Mouse (Mus musculus) heart, embryonic 10.5 days (tissue): Measurements from ENCODE around the gene Fcrla. TPM values are rescaled to one million over a fixed set of nuclear protein-coding genes. Genes with fewer than 3 reads are reported as not detected.
A peak's percentile ranks its signal among the peaks of the same experiment; 100 is the strongest.

Experiments
- DNase-seq: peaks from one replicate; pipeline ENCODE4 v3.0.0-alpha.2; 2017; ENCODE audit warnings: low spot score
- H3K27ac ChIP-seq: fragments of 300-500 bp; sonication (generic); 2 replicates; pipeline ENCODE4 v1.5.1; 2016; ENCODE audit warnings: mild to moderate bottlenecking
- H3K27me3 ChIP-seq: fragments of 300-500 bp; sonication (generic); 2 replicates; pipeline ENCODE4 v1.6.1; 2016; ENCODE audit warnings: mild to moderate bottlenecking; ENCODE audit not compliant: poor library complexity, insufficient read depth, severe bottlenecking
- H3K36me3 ChIP-seq: fragments of 300-500 bp; sonication (generic); 2 replicates; pipeline ENCODE4 v1.6.1; 2016; ENCODE audit warnings: mild to moderate bottlenecking, moderate library complexity
- H3K4me1 ChIP-seq: fragments of 300-500 bp; sonication (generic); 2 replicates; pipeline ENCODE4 v1.6.1; 2016; ENCODE audit warnings: mild to moderate bottlenecking
- H3K4me3 ChIP-seq: fragments of 300-500 bp; sonication (generic); 2 replicates; pipeline ENCODE4 v1.5.1; 2016; ENCODE audit warnings: mild to moderate bottlenecking, moderate library complexity
- H3K9me3 ChIP-seq: fragments of 300-500 bp; sonication (generic); 2 replicates; pipeline ENCODE4 v1.6.1; 2016; ENCODE audit warnings: mild to moderate bottlenecking, moderate library complexity
- WGBS: fragments of 180-500 bp; shearing (Covaris S2); methylation state at CpG from one replicate; pipeline ENCODE4 v1.1.7; 2016; 5-methylcytosine and 5-hydroxymethylcytosine counted together
- polyA plus RNA-seq: library from polyadenylated mRNA; unstranded; fragments of >200 nt; fragmentation: Nextera tagmentation; extraction: Ambion mirVana; gene quantifications from 2 replicates; pipeline ENCODE4 v1.2.1, GENCODE M21; 2016

Fcrla gene
- polyA plus RNA-seq, 1 experiment from 2014 or later, result 0.08 TPM

DNA sequence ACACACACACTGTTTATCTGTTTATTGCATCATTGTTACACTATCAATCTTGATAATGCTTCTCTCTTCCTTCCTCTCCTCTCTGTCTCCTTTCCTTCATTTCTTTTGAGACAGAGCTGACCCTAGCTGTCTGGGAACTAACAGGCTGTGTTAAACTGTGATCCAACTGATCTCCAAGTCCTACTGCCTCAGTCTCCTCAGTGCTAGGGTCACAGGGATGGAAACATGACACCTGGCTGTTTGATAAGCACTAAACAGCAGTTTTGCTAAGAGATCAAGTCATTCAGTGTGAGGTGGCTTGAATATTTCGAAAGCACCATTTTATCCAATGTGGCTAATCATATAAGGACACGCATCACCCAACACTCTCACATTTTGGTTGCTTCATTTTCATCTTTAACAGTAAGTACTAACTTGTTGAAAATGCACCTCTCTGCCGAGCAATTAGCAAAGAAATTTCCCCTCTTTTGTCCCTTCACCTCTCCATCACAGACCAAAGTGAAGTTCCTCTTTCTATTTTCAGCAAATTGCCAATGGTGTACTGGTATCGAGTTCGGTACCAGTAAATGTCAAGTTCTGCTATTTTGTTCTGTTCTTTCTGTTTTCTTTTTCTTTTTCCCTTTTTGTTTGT lies 30.6 kb downstream of the Fcrla start:
- 77% methylated on average over 5 of the region's 5 CpGs for WGBS

DNA sequence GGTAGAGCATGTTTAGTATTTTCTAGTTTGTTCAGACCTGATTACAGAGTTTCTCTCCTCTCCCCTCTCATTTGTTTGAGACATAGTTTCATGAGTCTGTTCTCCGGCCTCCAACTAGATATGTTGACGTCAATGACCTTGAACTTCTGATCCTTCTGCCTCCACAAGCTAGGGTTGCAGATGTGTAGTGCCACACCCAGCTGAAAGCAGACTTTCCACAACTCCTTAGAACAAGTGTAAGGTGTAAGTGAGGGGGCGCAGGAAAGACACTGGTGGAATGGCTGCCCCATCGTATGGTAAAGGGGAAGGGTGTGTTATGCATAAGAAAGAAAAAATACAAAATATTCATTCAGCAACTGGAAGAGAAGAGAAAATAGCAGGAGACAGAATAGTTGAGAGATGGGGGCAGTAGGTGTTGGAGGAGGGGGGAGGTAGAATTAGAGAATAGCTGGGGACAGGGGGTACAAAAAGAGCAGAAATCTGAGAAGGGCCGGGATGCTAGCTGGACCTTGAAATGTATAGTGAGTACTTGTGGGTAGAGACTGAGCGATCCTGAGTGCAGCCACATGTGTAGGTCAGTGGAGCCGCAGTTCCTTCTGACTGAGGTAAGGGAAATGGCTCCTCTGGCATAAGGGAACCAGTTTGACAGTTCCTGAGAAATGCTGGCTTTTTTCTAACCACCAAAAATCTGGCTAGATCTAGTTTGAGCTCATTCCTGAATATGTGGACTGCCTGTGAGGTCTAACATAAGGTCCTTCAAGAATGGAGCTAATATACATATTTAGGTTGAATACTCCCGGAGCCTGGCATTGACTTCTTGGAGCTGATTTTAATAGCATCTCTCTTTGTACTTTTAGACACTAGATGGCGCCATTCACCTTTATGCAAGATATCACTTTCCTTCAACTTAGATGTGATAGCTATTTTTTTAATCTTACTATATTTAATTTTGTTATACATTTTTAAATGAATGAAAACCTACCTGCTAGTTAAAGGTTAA lies 32.5 kb downstream of the Fcrla start:
- WGBS, result 65% methylated on average over 9 of the region's 9 CpGs
- no peak overlapping the region for H3K27ac ChIP-seq
- H3K4me3 ChIP-seq, result no peak overlapping the region
- peaks cover 6% of the 10 kb centered on the region; the same call in 1 of the 2 replicates for H3K27me3 ChIP-seq
- no peaks in the 10 kb centered on the region for H3K4me1 ChIP-seq
- no peaks in the 10 kb centered on the region for H3K36me3 ChIP-seq
- DNase-seq, result no peak
- no peaks in the 10 kb centered on the region for H3K9me3 ChIP-seq

More for the DNA sequence above, 30.6 kb downstream of the Fcrla start:
- no peaks in the 10 kb centered on the region for H3K9me3 ChIP-seq
- H3K27ac ChIP-seq, result no peak overlapping the region
- no peak for DNase-seq
- H3K27me3 ChIP-seq, result peaks cover 6% of the 10 kb centered on the region; the same call in 1 of the 2 replicates
- no peaks in the 10 kb centered on the region for H3K36me3 ChIP-seq
- H3K4me3 ChIP-seq, result no peak overlapping the region
- H3K4me1 ChIP-seq, result no peaks in the 10 kb centered on the region

DNA sequence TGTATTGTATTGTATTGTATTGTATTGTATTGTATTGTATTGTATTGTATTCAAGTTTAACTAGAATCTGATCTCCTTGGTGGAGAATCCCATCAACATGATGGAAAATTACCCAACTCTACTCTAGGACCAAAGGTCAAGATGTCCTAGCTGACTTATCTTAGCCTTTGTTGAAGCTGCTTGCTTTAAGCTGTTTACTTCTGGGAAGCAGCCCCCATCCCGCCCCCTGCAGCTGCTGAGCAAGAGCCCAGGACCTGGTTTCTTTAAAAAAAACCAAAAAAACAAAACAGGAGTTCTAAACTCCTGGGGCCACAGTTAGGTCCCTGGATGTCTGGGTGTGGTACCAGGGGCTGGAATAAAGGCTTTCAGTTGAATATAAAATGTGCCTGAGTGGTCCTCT lies 35.1 kb downstream of the Fcrla start:
- WGBS, result 68% methylated on average over 1 of the region's 1 CpGs
- DNase-seq, result no peak
- Histone ChIP-seq H3K36me3 (no peaks in the 10 kb centered on the region), H3K27me3 (no peaks in the 10 kb centered on the region), H3K27ac (no peak overlapping the region), H3K4me3 (no peak overlapping the region), H3K4me1 (no peaks in the 10 kb centered on the region), H3K9me3 (no peaks in the 10 kb centered on the region)

DNA sequence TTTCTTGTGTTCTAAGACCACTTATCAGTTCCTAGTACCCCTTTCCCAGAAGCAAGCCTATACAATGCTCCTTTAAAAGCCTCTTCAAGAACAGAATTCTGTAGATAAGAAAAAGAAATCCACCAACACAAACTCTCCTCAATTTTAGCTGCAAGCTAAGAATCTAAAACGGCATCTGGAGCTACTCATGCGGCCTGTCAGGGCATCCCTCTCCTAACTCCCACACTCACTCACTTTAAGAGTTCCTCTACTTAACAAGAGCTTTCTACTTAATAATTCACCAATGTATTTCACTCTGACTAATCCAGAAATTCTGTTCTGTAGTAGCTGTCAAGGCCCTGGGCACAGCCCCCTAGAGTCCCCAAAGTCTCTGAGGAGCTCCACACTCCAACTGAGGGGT lies 35.7 kb downstream of the Fcrla start:
- no peaks in the 10 kb centered on the region for H3K9me3 ChIP-seq
- H3K36me3 ChIP-seq, result no peaks in the 10 kb centered on the region
- H3K4me3 ChIP-seq, result no peak overlapping the region
- no peak for DNase-seq
- H3K27me3 ChIP-seq, result no peaks in the 10 kb centered on the region
- H3K4me1 ChIP-seq, result no peaks in the 10 kb centered on the region
- WGBS, result 44% methylated on average over 2 of the region's 2 CpGs
- H3K27ac ChIP-seq, result no peak overlapping the region

DNA sequence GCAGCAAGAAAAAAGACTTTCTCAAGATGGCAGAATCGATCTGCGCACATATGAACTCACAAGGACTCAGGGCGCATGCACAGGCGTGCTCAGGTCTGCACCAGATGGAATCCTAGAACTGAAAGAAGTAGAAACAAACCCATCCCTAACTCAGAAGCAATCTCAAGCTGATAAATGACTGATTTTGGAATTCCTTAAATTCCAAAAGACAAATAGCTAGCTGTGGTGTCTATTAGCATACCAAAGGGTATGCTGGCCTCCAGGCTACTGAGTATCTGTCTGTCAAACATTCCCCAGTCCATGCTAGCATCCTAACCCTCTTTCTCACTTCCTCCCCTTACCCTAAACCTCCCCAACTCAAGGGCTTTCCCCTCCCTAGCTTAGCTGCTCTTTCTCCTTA lies 38.1 kb downstream of the Fcrla start:
- Histone ChIP-seq H3K4me1 (peaks cover 5% of the 10 kb centered on the region), H3K36me3 (no peaks in the 10 kb centered on the region), H3K9me3 (no peaks in the 10 kb centered on the region), H3K27me3 (no peaks in the 10 kb centered on the region), H3K4me3 (no peak overlapping the region), H3K27ac (no peak overlapping the region)
- WGBS, result 80% methylated on average over 4 of the region's 4 CpGs
- DNase-seq, result no peak

DNA sequence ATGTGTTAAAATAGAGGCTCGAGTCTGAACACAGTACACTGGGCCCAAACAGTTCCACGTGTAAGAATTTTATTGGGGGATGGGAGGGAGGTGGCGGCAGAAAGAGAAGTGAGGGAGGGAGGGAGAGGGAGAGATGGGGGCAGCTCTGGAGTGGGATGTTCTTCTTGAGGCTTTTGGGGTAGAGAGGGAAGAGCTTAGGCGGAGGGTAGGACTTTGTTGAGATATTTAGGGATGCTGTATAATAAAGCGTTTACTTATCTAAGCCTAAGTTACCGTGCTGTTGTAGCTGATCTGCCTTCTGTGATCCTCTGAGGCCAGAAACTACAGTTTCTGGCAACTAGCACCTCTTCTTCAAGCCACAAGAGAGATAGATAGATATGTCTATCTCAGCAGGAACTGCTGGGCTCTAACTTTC lies 41.3 kb downstream of the Fcrla start:
- 51% methylated on average over 6 of the region's 6 CpGs for WGBS
- Histone ChIP-seq H3K27ac (no peak overlapping the region), H3K9me3 (no peaks in the 10 kb centered on the region), H3K36me3 (peaks cover 7% of the 10 kb centered on the region), H3K4me3 (no peak overlapping the region), H3K27me3 (no peaks in the 10 kb centered on the region), H3K4me1 (peaks cover 15% of the 10 kb centered on the region)
- no peak for DNase-seq

DNA sequence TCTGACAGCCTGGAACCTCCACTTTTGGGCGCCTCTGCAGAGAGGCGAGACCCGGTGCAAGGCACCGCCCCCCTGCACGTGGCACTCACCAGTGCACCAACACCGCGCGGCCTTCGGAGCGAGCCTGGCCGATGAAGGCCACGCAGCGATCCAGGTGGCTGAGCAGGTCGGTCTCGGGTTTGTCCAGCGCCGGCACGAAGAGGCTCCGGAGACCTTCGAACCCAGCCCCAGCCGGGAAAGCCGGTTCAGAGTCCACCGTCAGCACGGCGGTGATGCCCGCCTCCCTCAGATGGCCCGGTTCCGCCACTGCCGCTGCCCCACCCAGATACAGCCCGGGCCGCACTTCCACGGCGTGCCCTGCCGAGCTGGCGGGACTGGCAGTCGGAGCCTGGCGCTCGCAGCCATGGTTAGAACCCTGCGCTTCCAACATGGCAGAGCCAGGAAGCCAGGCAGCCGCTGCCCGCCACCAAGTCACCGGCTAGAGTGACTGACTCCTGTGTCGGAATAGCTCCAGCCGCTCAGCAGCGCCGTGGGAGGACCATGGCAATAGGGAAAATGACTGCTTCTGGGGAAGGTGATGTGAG lies 42.3 kb downstream of the Fcrla start, which contains the start of the genes Gm26620 and Dusp12:
Gene Gm26620, plus strand, starts transcription at position 88 of the 584 bp plus-strand sequence.
Gene Dusp12, minus strand, starts transcription at position 563 of the 584 bp plus-strand sequence.
- no peaks in the 10 kb centered on the region for H3K9me3 ChIP-seq
- under 1% methylated on average over 43 of the region's 46 CpGs for WGBS
- H3K4me3 ChIP-seq, result peak within 1 kb of the TSS; percentile 91
- no peaks in the 10 kb centered on the region for H3K27me3 ChIP-seq
- peak within 1 kb of the TSS; percentile 94 for H3K27ac ChIP-seq
- H3K36me3 ChIP-seq, result peaks cover 17% of the 10 kb centered on the region
- peaks cover 15% of the 10 kb centered on the region for H3K4me1 ChIP-seq
- DNase-seq, result peak; percentile 96

DNA sequence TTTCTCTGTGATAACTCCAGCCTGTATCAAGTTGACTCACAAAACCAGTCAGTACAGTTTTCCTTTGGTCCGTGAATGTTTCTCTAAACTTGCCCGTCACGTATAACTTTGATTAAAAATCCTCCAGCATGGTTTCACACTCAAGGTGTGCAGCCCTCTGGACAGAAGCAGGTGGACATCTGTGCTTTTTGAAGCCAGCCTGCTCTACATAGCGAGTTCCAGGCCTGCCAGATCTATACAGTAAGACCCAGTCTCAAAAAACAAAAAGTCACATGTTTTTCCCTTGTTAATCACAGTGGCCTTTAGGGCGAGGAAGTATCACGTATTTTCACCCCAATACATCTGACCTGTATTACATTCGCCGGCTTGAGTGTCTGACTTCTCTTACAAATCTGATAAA lies 43.0 kb downstream of the Fcrla start:
- DNase-seq, result no peak
- Histone ChIP-seq H3K27ac (peak overlapping the region; percentile 94), H3K4me3 (peak overlapping the region; percentile 91), H3K27me3 (no peaks in the 10 kb centered on the region), H3K9me3 (no peaks in the 10 kb centered on the region), H3K36me3 (peaks cover 22% of the 10 kb centered on the region), H3K4me1 (peaks cover 15% of the 10 kb centered on the region)
- WGBS, result 28% methylated on average over 8 of the region's 8 CpGs

DNA sequence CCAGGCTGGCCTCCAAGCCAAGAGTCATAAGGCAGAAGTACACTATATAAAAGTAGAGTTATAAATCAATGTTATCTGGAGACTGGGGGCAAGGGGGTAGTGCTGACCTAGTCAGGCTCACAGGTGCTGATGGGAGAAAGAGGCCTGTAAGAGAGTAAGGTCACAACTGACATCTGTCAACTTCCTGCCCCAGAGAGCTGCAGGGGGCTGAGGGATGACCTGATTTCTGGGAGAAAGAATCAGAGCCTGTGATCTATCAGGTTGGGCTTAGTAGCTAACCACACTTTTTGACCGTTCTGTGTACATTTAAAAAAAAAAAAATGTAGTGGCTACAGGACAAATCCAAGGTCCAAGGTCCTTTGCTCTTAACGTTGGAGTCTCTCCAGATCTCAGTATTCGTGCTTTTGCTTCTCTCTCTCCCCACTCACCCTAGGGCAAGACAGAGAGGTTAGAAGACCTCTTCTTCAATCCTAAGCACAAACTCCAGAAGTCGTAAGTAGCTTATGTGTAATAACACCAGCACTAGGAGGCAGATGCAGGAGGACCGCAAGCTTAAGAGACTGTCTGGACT lies 44.4 kb downstream of the Fcrla start:
- no peak overlapping the region for H3K27ac ChIP-seq
- H3K4me3 ChIP-seq, result no peak overlapping the region
- 86% methylated on average over 5 of the region's 5 CpGs for WGBS
- H3K4me1 ChIP-seq, result peaks cover 15% of the 10 kb centered on the region
- H3K27me3 ChIP-seq, result no peaks in the 10 kb centered on the region
- no peaks in the 10 kb centered on the region for H3K9me3 ChIP-seq
- peaks cover 30% of the 10 kb centered on the region for H3K36me3 ChIP-seq
- DNase-seq, result no peak

DNA sequence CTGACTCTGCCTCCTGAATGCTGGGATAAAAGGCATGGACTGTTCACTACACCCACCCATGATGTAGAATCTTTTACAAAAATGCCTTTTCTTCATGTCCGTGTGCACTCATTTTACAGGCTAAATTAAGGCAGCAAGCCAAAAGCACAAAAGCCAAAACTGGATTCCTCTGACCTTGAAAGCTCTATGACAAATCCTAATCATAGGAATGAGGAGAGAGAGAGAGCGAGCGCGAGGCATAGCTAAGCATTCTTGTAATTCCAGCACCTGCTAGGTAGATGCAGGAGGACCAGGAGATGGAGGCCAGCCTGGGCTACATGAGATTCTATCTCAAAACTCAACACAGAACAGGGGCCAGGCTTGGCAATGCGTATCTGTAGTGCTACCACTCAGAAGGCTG lies 50.5 kb downstream of the Fcrla start:
- 77% methylated on average over 5 of the region's 5 CpGs for WGBS
- H3K9me3 ChIP-seq, result no peaks in the 10 kb centered on the region
- H3K36me3 ChIP-seq, result peaks cover 69% of the 10 kb centered on the region
- DNase-seq, result no peak
- H3K4me3 ChIP-seq, result no peak overlapping the region
- H3K27me3 ChIP-seq, result no peaks in the 10 kb centered on the region
- H3K4me1 ChIP-seq, result no peaks in the 10 kb centered on the region
- no peak overlapping the region for H3K27ac ChIP-seq

DNA sequence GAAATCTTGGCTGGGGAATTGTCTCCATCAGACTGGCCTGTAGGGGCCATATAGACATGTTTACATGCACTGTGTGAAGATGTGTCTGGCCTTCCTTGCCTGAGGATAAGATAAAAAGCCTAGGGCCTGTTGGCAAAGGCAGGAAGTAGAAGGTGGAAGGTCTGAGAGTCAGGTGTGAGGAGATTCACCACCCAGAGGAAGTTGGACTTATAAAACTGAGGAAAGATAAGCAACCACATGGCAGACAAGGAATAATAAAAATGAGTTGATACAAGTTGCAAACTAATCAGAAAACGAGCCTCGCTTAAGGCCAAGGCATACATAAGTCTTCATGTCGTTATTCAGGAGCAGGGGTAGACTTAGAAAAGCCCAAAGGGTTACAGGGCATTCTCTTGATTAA lies 51.7 kb downstream of the Fcrla start:
- WGBS, result 83% methylated on average over 3 of the region's 3 CpGs
- Histone ChIP-seq H3K4me3 (no peak overlapping the region), H3K36me3 (peaks cover 67% of the 10 kb centered on the region), H3K27me3 (no peaks in the 10 kb centered on the region), H3K9me3 (no peaks in the 10 kb centered on the region), H3K4me1 (no peaks in the 10 kb centered on the region), H3K27ac (no peak overlapping the region)
- no peak for DNase-seq

DNA sequence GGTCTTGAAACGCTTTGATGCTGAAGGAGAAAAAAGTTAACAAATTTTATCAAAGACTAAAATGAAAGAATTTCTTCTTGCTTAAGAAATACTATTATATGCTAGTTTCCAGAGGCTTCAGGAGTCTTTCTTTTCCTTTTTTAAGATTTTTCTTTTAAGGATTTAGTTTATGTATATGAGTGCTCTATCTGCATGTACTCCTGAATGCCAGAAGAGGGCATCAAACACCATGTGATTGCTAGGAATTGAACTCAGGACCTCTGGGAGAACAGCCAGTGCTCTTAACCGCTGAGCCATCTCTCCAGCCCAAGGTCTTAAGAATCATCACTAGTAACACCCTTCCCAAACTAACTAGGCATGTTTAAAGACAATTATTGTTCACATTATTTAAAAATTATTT lies 55.4 kb downstream of the Fcrla start:
- Histone ChIP-seq H3K27me3 (no peaks in the 10 kb centered on the region), H3K36me3 (peaks cover 39% of the 10 kb centered on the region), H3K27ac (no peak overlapping the region), H3K9me3 (no peaks in the 10 kb centered on the region), H3K4me1 (no peaks in the 10 kb centered on the region), H3K4me3 (no peak overlapping the region)
- DNase-seq, result peak; percentile 20
- 91% methylated on average over 2 of the region's 2 CpGs for WGBS
